Mouse (Mus musculus) forebrain, embryonic 16.5 days (tissue): ENCODE measurements around the gene D3Ertd751e. TPM values are rescaled to one million over a fixed set of nuclear protein-coding genes. Genes with fewer than 3 reads are reported as not detected.

Experiments used
- ATAC-seq: fragments of 200-750 bp; cut with Nextera tagmentation; 2 replicates; pipeline ENCODE4 v1.8.0; 2017; ENCODE audit warnings: mild to moderate bottlenecking, moderate library complexity
- H3K27ac ChIP-seq: fragments of 300-500 bp; sonication (generic); 2 replicates; pipeline ENCODE4 v1.5.1; 2014; ENCODE audit warnings: low read length, control low read depth
- H3K27me3 ChIP-seq: fragments of 300-500 bp; sonication (generic); replicated peaks from 2 replicates; pipeline ENCODE4 v1.6.1; 2014; ENCODE audit warnings: low read length; ENCODE audit not compliant: control insufficient read depth, insufficient read depth
- H3K36me3 ChIP-seq: fragments of 300-500 bp; sonication (generic); 2 replicates; pipeline ENCODE4 v1.6.1; 2014; ENCODE audit not compliant: control insufficient read depth, insufficient read depth
- H3K4me1 ChIP-seq: fragments of 300-500 bp; sonication (generic); replicated peaks from 2 replicates; pipeline ENCODE4 v1.6.1; 2014; ENCODE audit warnings: low read length; ENCODE audit not compliant: control insufficient read depth, insufficient read depth
- H3K4me2 ChIP-seq: fragments of 300-500 bp; sonication (generic); 2 replicates; pipeline ENCODE4 v1.6.1; 2014; ENCODE audit warnings: mild to moderate bottlenecking, low read length, control low read depth
- H3K4me3 ChIP-seq: fragments of 300-500 bp; sonication (generic); replicated peaks from 2 replicates; pipeline ENCODE4 v1.5.1; 2014; ENCODE audit warnings: mild to moderate bottlenecking, low read length, control low read depth
- H3K9ac ChIP-seq: fragments of 300-500 bp; sonication (generic); replicated peaks from 2 replicates; pipeline ENCODE4 v1.6.1; 2014; ENCODE audit warnings: low read depth, low read length, control low read depth
- H3K9me3 ChIP-seq: fragments of 300-500 bp; sonication (generic); 2 replicates; pipeline ENCODE4 v1.6.1; 2016; ENCODE audit warnings: low read length; ENCODE audit not compliant: control insufficient read depth
- WGBS: fragments of 180-500 bp; shearing (Covaris S2); extraction: QIAGEN DNeasy Blood & Tissue Kit; methylation state at CpG from one replicate; pipeline ENCODE4 v1.1.7; 2014; 5-methylcytosine and 5-hydroxymethylcytosine counted together
- polyA plus RNA-seq: library from polyadenylated mRNA; unstranded; fragments of >200 nt; fragmentation: Nextera tagmentation; extraction: Ambion mirVana; gene quantifications from 2 replicates; pipeline ENCODE4 v1.2.1, GENCODE M21; 2015

D3Ertd751e gene
- polyA plus RNA-seq: 9.7 and 10.7 TPM in 2 replicates

- Histone ChIP-seq H3K36me3 (no peaks in the 10 kb centered on the region), H3K9me3 (no peaks in the 10 kb centered on the region), H3K4me3 (peak within 1 kb of the TSS; percentile 89), H3K9ac (peak within 1 kb of the TSS; percentile 77), H3K27me3 (no peaks in the 10 kb centered on the region), H3K4me1 (peaks cover 13% of the 10 kb centered on the region; the same call in 1 of the 2 replicates), H3K27ac (peak within 1 kb of the TSS; percentile 86), H3K4me2 (peak within 1 kb of the TSS; percentile 72)
- WGBS: under 1% methylated on average over 50 of the region's 66 CpGs
- peak; percentile 100 for ATAC-seq
Observed at GRCm38 (mm10) chr3:41742278-41742934, at the start of gene D3Ertd751e, which contains the start of gene Sclt1. Gene D3Ertd751e (plus strand): TSS chr3:41742611. Gene Sclt1 (minus strand): TSS chr3:41742514.

GRCm38 (mm10) chr3:41695681-41696080 is 46.7 kb upstream of the D3Ertd751e start:
- Histone ChIP-seq H3K9me3 (no peaks in the 10 kb centered on the region), H3K4me2 (no peak overlapping the region), H3K27ac (no peak overlapping the region), H3K27me3 (no peaks in the 10 kb centered on the region), H3K9ac (no peak overlapping the region), H3K4me1 (no peaks in the 10 kb centered on the region; the same call in 1 of the 2 replicates), H3K36me3 (no peaks in the 10 kb centered on the region), H3K4me3 (no peak overlapping the region)
- ATAC-seq: no peak
- 70% methylated on average over 1 of the region's 1 CpGs for WGBS

GRCm38 (mm10) chr3:41741601-41742277 is 672 bp upstream of the D3Ertd751e start:
- H3K27me3 ChIP-seq: no peaks in the 10 kb centered on the region
- peak overlapping the region; percentile 89 for H3K4me3 ChIP-seq
- H3K27ac ChIP-seq: peak overlapping the region; percentile 86
- H3K4me1 ChIP-seq: peaks cover 13% of the 10 kb centered on the region; the same call in 1 of the 2 replicates
- no peaks in the 10 kb centered on the region for H3K36me3 ChIP-seq
- H3K9me3 ChIP-seq: no peaks in the 10 kb centered on the region
- peak overlapping the region; percentile 77 for H3K9ac ChIP-seq
- peak overlapping the region; percentile 72 for H3K4me2 ChIP-seq
- peak; percentile 68 for ATAC-seq
- under 1% methylated on average over 39 of the region's 39 CpGs for WGBS

- Histone ChIP-seq H3K4me1 (peaks cover 13% of the 10 kb centered on the region; the same call in 1 of the 2 replicates), H3K9ac (no peak overlapping the region), H3K9me3 (no peaks in the 10 kb centered on the region), H3K4me3 (no peak overlapping the region), H3K4me2 (peak overlapping the region; percentile 67), H3K27me3 (no peaks in the 10 kb centered on the region), H3K27ac (no peak overlapping the region), H3K36me3 (no peaks in the 10 kb centered on the region)
- 25% methylated on average over 6 of the region's 6 CpGs for WGBS
- ATAC-seq: no peak
Observed at GRCm38 (mm10) chr3:41743436-41743835, 1.0 kb downstream of the D3Ertd751e start.

- H3K4me1 ChIP-seq: no peaks in the 10 kb centered on the region
- no peak for ATAC-seq
- no peak overlapping the region for H3K4me3 ChIP-seq
- H3K9ac ChIP-seq: no peak overlapping the region
- WGBS: 94% methylated on average over 2 of the region's 2 CpGs
- H3K36me3 ChIP-seq: no peaks in the 10 kb centered on the region
- no peaks in the 10 kb centered on the region for H3K9me3 ChIP-seq
- H3K27me3 ChIP-seq: no peaks in the 10 kb centered on the region
- no peak overlapping the region for H3K4me2 ChIP-seq
- H3K27ac ChIP-seq: no peak overlapping the region
Observed at GRCm38 (mm10) chr3:41754556-41754955, 12.1 kb downstream of the D3Ertd751e start.

- 84% methylated on average over 3 of the region's 3 CpGs for WGBS
Observed at GRCm38 (mm10) chr3:41762091-41762490, 19.7 kb downstream of the D3Ertd751e start.

GRCm38 (mm10) chr3:41812447-41812846 is 70.0 kb downstream of the D3Ertd751e start:
- ATAC-seq: no peak
- Histone ChIP-seq H3K9ac (no peak overlapping the region), H3K27ac (no peak overlapping the region), H3K4me2 (no peak overlapping the region), H3K36me3 (no peaks in the 10 kb centered on the region), H3K9me3 (no peaks in the 10 kb centered on the region), H3K4me3 (no peak overlapping the region), H3K4me1 (no peaks in the 10 kb centered on the region), H3K27me3 (no peaks in the 10 kb centered on the region)

More at GRCm38 (mm10) chr3:41762091-41762490, 19.7 kb downstream of the D3Ertd751e start:
- H3K27ac ChIP-seq: no peak overlapping the region
- H3K36me3 ChIP-seq: no peaks in the 10 kb centered on the region
- H3K27me3 ChIP-seq: no peaks in the 10 kb centered on the region
- no peak overlapping the region for H3K4me2 ChIP-seq
- H3K4me1 ChIP-seq: no peaks in the 10 kb centered on the region
- no peaks in the 10 kb centered on the region for H3K9me3 ChIP-seq
- ATAC-seq: no peak
- no peak overlapping the region for H3K9ac ChIP-seq
- H3K4me3 ChIP-seq: no peak overlapping the region

Other genes starting within 250 kb of the D3Ertd751e start
- 20.7 and 23.6 TPM in 2 replicates for gene Jade1, start 186.9 kb upstream of the D3Ertd751e start, polyA plus RNA-seq
- 17.4 and 18.9 TPM in 2 replicates for gene Sclt1, start 97 bp upstream of the D3Ertd751e start, polyA plus RNA-seq